Mouse (Mus musculus): ENCODE measurements around the gene Scn3a. TPM values are rescaled to one million over a fixed set of nuclear protein-coding genes. Genes with fewer than 3 reads are reported as not detected.

The Scn3a gene
- total and polyA plus RNA-seq, 3 experiments = 0.13 to 0.33 (median 0.24) TPM

DNA sequence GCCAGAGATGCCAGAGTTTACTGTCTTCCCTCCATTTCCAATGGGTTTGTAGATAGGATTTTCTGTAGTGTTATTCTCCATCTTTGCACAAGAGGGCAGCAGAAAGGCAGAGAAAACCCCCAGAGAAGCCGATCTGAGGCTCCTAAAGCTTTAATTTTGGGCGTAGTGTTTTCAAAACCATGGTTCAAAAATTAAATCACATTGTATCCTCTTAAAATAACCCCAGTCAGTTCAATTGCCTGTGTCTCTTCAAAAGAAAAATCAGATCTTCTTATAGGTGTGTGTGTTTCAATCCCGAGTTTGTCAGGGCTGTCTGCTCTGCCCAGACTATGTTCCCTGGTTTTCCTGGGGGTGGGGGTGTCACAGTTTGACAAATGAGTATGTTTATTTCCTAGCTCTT lies 153.7 kb downstream of the Scn3a start:
- Histone ChIP-seq H3K4me1 (ENCODE audit: control insufficient read depth in 1 of 2, insufficient read depth in 2 of 2) (peaks cover 0 to 3% of the 10 kb centered on the region in 2 experiments; a peak in 2 of 4 replicates), H3K9ac (ENCODE audit: insufficient read depth, low read depth) (peak overlapping the region; percentile 76; the same call in 1 of the 2 replicates), H3K36me3 (replicated peaks in 1 of 2; ENCODE audit: control insufficient read depth in 1 of 2, insufficient read depth in 1 of 2, low read length in 1 of 2) (no peaks in the 10 kb centered on the region), H3K4me2 (ENCODE audit: insufficient read depth, low read depth, poor library complexity, severe bottlenecking) (peak overlapping the region; percentile 100), H3K79me2 (replicated peaks; ENCODE audit: control insufficient read depth, extremely low read depth, insufficient read depth, poor library complexity, severe bottlenecking) (no peaks in the 10 kb centered on the region), H3K27ac (ENCODE audit: insufficient read depth, low read depth) (no peak overlapping the region), H3K4me3 (replicated peaks in 1 of 3; ENCODE audit: low read depth in 2 of 3, low read length in 2 of 3, poor library complexity in 1 of 3) (peak overlapping the region; percentile 12 to 49 (median 41)), H3K9me3 (replicated peaks; ENCODE audit: low read length) (peaks cover 7% of the 10 kb centered on the region), H3K27me3 (replicated peaks) (no peaks in the 10 kb centered on the region)
- TF ChIP-seq JUND (conservative IDR thresholded peaks at IDR 0.05; ENCODE audit: low read depth, low read length) (peak; percentile 27; the same call in 1 of the 2 replicates), GABPA (IDR thresholded peaks at IDR 0.05; ENCODE audit: insufficient replicate concordance, low read depth, low read length) (no peak), MAZ (IDR thresholded peaks at IDR 0.05; ENCODE audit: low read depth, low read length) (no peak), ZC3H11A (IDR thresholded peaks at IDR 0.05; ENCODE audit: low read depth, low read length) (peak; percentile 42; the same call in 1 of the 2 replicates), USF1 (IDR thresholded peaks at IDR 0.05; ENCODE audit: low read depth, low read length) (no peak), ELF1 (IDR thresholded peaks at IDR 0.05; ENCODE audit: low read depth, low read length) (0 out of 2 replicates have a peak, but pooled peaks have one; percentile 2), ZMIZ1 (IDR thresholded peaks at IDR 0.05; ENCODE audit: low read depth, low read length) (no peak), USF2 (conservative IDR thresholded peaks at IDR 0.05; ENCODE audit: low read depth, low read length) (no peak), ETS1 (conservative IDR thresholded peaks at IDR 0.05; ENCODE audit: low read depth, low read length) (no peak), TBP (conservative IDR thresholded peaks at IDR 0.05; ENCODE audit: low read depth, low read length) (no peak), CHD2 (IDR thresholded peaks at IDR 0.05; ENCODE audit: low read length) (no peak), MAX (IDR thresholded peaks at IDR 0.05; ENCODE audit: low read length) (no peak), PAX5 (IDR thresholded peaks at IDR 0.05; ENCODE audit: low read length) (no peak), E2F4 (IDR thresholded peaks at IDR 0.05; ENCODE audit: insufficient replicate concordance, low read depth, low read length) (no peak), IRF4 (IDR thresholded peaks at IDR 0.05; ENCODE audit: low read depth, low read length) (no peak), ZKSCAN1 (IDR thresholded peaks at IDR 0.05; ENCODE audit: borderline replicate concordance, low read depth, low read length) (no peak), NRF1 (IDR thresholded peaks at IDR 0.05; ENCODE audit: low read depth, low read length) (no peak), MXI1 (IDR thresholded peaks at IDR 0.05; ENCODE audit: low read depth, low read length) (no peak), POLR2A (IDR thresholded peaks at IDR 0.05; ENCODE audit: low read depth, low read length) (no peak), EP300 (IDR thresholded peaks at IDR 0.05; ENCODE audit: low read length) (no peak), CHD1 (IDR thresholded peaks at IDR 0.05; ENCODE audit: low read depth, low read length) (no peak), SMC3 (IDR thresholded peaks at IDR 0.05; ENCODE audit: low read depth, low read length) (peak; percentile 89), ZNF384 (IDR thresholded peaks at IDR 0.05; ENCODE audit: low read depth, low read length) (peak; percentile 73), KAT2A (IDR thresholded peaks at IDR 0.05; ENCODE audit: insufficient replicate concordance, low read length) (no peak), HCFC1 (IDR thresholded peaks at IDR 0.05; ENCODE audit: low read depth, low read length) (no peak), UBTF (IDR thresholded peaks at IDR 0.05; ENCODE audit: low read depth, low read length) (no peak), SIN3A (IDR thresholded peaks at IDR 0.05; ENCODE audit: low read length) (0 out of 2 replicates have a peak, but pooled peaks have one; percentile 8), TCF12 (IDR thresholded peaks at IDR 0.05; ENCODE audit: low read depth, low read length) (no peak), CTCF (conservative IDR thresholded peaks at IDR 0.05 in 1 of 2, IDR thresholded peaks at IDR 0.05 in 1 of 2; ENCODE audit: low read depth in 2 of 2, low read length in 2 of 2) (peak; percentile 41 to 82; a peak in 2 of 4 replicates), POLR2AphosphoS2 (IDR thresholded peaks at IDR 0.05; ENCODE audit: low read depth, low read length) (no peak), RAD21 (IDR thresholded peaks at IDR 0.05; ENCODE audit: low read depth, low read length) (peak; percentile 87), MEF2A (IDR thresholded peaks at IDR 0.05; ENCODE audit: borderline replicate concordance, low read depth, low read length) (no peak), BHLHE40 (IDR thresholded peaks at IDR 0.05; ENCODE audit: low read depth, low read length) (no peak), JUN (IDR thresholded peaks at IDR 0.05; ENCODE audit: insufficient read depth, low read depth, low read length) (no peak), MAFK (IDR thresholded peaks at IDR 0.05; ENCODE audit: insufficient replicate concordance, low read length) (no peak), MYC (IDR thresholded peaks at IDR 0.05; ENCODE audit: low read depth, low read length) (no peak), NELFE (IDR thresholded peaks at IDR 0.05; ENCODE audit: low read depth, low read length) (no peak), RCOR1 (conservative IDR thresholded peaks at IDR 0.05; ENCODE audit: low read depth, low read length) (no peak)
- peak; percentile 65 for DNase-seq (ENCODE audit: extremely low read depth)
- dilution Hi-C loops (cut with MboI; ENCODE audit: extremely low pct_ligation_motif_present, extremely low pct_unique_long_range_greater_than_20kb, low sequenced_read_pairs) (no loop called here), in situ Hi-C loops (cut with MboI; ENCODE audit: low pct_ligation_motif_present, low pct_unique_long_range_greater_than_20kb, low sequenced_read_pairs) (no loop called here)

Data from CH12.LX (cell line).